Mouse (Mus musculus) embryo, embryonic 10.5 days (tissue): ENCODE results near the gene Cyp27a1.
A peak's percentile ranks its signal among the peaks of the same experiment; 100 is the strongest.

Experiments
- DNase-seq: peaks from one replicate; pipeline ENCODE4 v3.0.0-alpha.2; 2015; ENCODE audit warnings: low spot score

Cyp27a1 gene

GRCm38 (mm10) chr1:74713099-74713858, at the start of gene Cyp27a1:
Gene Cyp27a1 (plus strand): TSS chr1:74713574.
- peak; percentile 84 for DNase-seq

DNA sequence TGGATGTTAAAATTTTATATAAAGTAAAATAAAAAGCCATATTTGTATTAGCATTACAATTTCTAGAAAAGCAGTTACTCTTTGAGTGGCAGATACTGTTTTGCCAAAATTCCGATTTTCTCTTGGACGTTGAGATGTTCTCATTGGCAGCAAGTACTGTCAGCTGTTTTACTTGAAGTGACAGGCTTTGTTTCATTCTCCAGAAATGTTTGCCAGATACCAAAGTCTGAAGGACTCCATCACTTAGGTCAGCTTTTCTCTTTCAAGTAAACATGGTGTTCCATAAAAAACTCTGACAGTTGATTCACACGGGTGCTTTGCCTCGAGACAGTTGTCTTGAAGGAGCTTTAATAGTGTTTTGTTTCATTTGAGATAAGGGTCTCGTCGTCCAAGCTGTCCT, 48.2 kb upstream of the Cyp27a1 start:
- DNase-seq = no peak

DNA sequence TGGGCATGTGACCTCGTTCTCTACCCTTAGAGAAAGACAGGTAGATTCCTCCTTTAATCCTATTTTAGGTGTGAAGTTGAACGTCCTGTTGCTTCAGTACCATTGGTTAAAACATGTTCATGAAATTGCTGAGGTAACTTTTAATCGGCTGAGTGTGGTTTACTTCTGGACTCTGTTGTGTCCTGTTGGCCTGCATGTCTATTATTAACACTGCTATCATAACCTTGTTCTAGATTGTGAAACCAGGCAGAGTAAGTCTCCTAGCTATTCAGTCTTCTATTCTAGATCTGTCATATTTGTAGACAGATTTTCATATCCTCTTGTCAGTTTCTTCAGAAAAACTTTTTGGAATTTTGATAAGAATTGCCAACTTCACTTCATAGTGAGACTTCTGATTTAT, 45.0 kb upstream of the Cyp27a1 start:
- DNase-seq = no peak

DNA sequence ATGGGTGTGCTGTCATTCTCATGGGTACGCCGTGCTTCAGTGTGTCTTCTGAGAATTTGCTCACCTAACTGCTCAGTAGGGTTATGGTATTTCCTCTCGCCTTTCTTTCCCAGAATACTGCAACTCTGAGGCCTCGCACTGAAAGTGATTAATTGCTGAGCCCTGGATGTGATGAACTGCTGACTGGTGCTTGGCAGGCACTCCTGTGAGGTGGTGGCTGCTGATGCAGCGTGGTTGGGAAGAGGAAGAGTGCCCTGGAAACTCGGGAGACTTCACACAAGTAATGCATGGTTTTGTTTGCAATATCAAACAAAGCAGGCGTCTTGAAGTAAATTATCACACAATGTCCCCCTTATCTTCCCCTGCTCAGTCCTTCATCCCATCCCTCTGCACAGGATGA, 40.6 kb upstream of the Cyp27a1 start:
- no peak for DNase-seq

DNA sequence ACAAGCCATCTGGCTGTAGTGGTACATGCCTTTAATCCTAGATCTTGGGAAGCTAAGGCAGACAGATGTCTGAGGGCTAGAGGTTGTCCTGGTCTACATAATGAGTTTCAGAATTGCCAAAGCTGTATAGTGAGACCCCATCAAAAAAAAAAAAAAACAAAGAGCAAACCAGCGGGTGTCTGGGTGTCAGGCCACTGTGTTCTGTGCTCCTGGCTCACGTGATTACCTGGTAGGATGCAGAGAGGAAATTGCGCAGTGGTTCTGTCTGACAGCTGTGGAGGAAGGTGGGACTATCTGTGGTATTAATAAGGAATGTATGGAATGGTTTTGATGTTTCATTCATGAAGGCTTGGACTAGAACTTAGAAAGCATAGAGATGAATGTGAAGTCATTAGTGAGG, 36.5 kb upstream of the Cyp27a1 start:
- no peak for DNase-seq

GRCm38 (mm10) chr1:74677843-74678242, 35.5 kb upstream of the Cyp27a1 start:
- DNase-seq = no peak

DNA sequence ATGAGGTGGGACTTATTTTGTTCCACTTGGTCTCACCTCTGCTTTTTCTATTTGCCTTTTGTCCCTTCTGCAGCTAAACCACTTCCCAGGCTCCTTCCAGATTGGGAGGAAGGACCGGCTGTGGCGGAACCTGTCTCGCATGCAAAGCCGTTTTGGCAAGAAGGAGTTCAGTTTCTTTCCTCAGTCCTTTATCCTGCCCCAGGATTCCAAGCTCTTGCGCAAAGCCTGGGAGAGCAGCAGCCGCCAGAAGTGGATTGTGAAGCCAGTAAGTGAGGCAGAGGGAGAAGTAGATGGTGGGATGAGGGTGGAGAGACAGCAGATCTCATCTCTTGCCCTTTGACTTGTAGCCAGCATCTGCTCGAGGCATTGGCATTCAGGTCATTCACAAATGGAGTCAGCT, 26.2 kb upstream of the Cyp27a1 start:
- no peak for DNase-seq

DNA sequence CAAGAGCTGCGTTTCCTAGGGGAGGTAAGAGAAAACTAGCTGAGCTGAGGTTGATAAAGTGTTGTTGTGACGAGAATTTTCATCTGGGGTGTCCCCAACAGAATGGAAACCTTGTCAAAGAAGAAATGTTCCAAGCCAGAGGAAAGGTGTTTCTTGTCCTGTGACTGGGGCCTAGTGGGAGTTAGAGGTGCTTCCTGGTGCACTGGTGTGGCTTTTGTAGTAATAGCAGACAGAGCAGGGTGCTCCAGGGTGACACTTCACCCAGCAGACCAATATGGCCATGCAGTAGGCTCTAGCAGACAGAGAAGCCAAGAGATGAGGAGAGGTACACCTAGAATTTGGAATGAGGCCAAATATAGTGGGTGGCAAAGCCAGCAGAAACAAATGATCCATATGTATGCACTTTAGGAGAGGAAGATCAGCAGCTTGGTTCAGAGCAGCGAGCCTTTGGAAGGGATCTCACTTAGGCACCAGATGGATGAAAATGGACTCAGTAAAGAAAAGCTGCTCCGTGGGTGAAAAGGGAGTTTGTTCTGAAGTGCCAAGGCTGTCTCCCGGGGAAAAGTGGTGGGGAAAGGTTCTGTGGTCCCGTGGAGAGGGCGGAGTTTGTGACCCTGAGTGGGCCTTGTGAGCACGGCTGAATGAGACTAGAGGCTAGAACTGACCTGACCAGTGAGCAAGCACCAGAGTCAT, 19.3 kb upstream of the Cyp27a1 start:
- no peak for DNase-seq

DNA sequence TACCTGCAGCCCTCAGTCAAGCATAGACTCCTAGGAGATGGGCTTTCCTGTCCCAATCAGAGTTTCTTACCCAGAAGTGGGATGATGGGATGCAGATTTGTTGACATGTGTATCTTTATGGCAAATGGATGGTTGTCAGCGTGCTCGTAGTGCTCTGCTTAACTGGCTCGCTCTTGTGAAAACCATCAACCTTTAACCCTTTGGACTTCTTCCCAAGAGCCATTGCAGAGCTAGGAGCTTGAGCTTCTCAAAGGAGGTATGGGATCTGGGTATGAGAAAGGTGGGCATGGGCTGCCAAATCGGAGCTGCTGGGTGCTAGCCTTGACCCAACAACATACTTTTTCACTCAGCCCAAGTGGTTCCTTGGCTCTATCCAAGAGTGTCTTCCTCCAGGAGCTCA, 17.5 kb upstream of the Cyp27a1 start:
- no peak for DNase-seq

DNA sequence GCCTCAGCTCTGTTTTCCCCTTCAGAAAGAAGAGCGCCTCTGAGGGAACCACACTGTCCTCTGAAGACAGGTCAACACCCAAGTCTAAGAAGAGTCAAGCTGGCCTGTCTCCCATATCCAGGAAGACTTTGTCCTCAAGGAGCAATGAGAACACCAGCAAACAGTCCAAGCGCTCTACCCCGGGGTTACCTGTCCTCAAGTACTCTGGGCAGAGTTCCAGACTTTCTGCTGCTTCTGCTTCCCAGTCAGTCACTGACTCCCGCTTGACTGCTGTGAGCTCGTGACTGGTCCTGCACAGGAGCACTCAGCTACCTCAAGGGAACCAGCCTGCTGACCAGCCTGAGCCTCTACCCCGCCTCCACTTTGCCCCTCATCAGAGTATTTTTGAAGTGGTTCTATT, 16.0 kb upstream of the Cyp27a1 start:
- no peak for DNase-seq

GRCm38 (mm10) chr1:74698353-74698752, 15.0 kb upstream of the Cyp27a1 start:
- DNase-seq = no peak

GRCm38 (mm10) chr1:74698791-74699190, 14.6 kb upstream of the Cyp27a1 start:
- no peak for DNase-seq

DNA sequence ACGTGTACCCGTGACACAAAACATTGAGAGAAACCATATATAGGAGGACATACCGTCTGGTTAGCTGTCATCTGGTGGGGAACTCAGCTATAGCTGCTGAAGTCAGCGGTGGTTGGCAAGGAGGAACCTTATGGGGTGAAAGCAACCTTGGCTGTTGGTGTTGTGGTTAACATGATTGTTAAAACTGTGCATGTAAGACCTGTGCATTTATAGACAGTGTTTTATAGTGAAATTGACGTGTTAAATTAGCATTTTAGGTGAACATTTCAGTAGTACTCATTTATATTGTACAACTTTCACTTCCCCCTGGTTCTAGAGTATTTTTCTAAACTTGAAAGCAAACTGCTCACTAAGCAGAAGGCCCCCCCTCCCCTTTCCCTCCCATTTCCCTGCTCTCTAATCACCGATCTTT, 11.2 kb upstream of the Cyp27a1 start:
- DNase-seq = no peak

DNA sequence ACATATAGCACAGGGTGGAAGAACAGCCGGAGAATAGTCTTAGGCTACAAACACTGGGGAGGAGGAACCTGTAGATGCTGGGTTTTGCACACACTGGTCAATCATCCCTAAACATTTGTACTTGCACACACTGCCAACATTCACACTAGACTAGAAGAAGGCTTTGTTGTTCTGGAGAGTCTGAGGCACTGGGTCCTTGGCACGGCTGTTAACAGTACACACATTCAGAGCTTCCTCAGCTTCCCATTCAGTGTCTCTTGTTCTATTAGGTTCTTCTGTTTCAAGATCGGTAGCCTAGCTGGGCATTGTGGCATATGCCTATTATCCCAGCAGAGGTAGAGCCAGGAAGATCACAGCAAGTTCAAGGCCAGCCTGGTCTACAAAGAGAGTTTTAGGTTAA, 9.2 kb upstream of the Cyp27a1 start:
- DNase-seq = no peak

DNA sequence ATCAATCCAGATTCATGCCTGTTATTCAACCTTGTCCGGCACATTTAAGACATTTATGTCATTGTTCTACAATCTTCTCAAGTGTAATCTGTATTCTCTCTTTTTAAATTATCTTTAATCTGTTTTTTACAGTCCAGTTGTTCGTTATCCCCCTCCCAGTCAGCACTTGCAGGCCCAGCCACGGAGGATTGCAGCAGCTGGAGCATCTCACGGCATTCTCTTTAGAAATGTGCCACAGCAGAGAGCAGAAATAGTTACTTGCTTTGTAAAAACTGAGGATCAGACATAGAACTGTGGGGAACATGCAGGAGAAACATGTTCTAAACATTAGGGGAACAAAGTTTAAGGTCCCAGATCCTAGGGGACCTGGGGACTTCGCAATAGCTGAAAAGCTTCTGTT, 8.4 kb upstream of the Cyp27a1 start:
- no peak for DNase-seq

DNA sequence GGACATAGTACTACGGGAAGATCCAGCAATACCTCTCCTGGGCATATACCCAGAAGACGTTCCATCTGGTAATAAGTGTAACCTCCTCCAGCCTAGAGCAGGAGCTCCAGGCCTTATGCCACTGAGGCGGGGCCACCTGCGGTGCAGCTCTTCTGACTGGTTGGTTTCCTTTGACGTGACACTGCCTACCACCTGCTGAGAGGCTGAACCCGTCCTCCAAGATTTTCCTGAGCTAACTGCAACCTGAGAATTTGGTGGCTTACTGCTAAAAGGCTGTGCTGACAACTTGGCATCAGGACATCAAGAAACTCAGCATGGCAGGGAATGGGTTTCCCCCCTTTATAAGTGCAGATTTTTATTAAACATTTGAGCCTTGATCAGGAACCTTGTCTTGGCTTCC, 3.8 kb upstream of the Cyp27a1 start:
- DNase-seq = no peak

DNA sequence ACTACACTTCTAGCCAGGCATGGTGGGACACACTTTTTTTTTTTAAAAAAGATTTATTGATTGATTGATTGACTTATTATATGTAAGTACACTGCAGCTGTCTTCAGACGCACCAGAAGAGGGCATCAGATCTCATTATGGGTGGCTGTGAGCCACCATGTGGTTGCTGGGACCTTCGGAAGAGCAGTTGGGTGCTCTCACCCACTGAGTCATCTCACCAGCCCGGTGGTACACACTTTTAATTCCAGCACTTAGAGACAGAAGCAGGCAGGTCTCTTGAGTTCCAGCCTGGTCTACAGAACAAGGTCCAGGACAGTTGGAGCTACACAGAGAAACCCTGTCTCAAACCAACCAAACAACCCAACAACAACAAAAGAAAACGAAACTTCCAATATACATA, 1.3 kb upstream of the Cyp27a1 start:
- no peak for DNase-seq

DNA sequence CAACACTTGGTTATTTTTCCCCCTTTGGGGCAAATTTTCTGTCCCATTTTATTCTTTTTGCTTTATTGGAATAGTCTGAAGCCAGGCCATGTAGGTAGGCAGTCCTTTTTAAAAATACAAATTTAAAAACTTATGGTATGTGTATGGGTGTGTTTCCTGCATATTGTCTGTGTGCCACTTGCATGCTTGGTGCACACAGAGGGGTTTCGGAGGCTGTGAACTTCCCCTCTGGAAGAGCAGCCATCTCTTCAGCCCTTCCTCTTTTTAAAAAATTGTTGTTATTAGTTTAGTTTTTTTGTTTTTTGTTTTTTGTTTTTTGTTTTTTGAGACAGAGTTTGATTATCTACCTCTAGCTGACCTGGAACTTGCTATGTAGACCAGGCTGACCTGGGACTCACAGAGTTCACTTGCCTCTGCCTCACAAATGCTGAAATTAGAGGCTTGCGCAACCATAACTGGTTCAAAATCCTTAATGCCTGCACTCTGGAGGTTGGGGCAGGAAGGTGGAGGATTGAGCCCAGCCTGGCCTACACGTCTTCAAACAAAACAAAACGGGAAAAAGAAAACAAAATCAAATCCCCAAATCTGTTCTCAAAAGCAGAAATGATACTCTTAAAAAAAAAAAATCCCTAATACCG, 794 bp upstream of the Cyp27a1 start:
- DNase-seq = no peak

GRCm38 (mm10) chr1:74713859-74714730, 721 bp downstream of the Cyp27a1 start:
- no peak for DNase-seq

DNA sequence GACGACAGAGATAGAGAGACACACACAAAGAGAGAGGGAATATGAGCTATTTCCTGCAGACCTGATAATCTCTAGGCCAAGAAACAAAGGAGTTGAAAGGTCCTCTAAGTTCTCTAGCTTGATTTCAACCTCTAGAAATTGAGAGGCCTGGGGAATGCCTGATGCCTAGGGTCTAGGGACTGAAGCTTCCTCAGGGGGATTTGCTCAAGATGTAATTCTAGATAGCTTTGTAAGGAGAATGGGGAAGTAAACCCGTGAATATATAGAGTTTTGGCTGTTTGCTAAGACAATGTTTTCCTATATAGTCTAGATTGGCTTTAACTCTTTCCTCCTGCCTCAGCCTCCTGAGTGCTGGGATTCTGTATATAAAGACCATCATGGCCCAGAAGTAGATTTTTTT, 1.6 kb downstream of the Cyp27a1 start:
- no peak for DNase-seq

GRCm38 (mm10) chr1:74715468-74715867, 2.1 kb downstream of the Cyp27a1 start:
- peak; percentile 78 for DNase-seq

DNA sequence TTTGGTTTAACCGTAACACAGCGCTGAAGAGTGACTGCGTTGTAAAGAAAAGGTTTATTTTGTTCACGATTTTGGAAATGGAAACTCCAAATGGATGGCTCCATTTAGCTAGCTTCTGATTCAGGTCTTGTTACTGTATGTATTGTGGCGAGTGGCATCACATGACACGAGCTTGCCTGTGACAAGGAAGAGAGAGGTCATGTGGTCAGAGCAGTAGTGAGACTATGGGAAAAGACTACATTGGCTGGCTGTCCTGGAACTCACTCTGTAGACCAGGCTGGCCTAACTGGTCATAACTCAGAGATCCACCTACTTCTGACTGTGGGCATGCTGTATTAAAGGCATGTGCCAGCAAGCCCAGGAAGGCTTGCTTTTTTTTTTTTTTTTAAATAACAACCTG, 2.5 kb downstream of the Cyp27a1 start:
- no peak for DNase-seq
